Mouse (Mus musculus): ENCODE data around the gene Arhgap31.

DNA sequence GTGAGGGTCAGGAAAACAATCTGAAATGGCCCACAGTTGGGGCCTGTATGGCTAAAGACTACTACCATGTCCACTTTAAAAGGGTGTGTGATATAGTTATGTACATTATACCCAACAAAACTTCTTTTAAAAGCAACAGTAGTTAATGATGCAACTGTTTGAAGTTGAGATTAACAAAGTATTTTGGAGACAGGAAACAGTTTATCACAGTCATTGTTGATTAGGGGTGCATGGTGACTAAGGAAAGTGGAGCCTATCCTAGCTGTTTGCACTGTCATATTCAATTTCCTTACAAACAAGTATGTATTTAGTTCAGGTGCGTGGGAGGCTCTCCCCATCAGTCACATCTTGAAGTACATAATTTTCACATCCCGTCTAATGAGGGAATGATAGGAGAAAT lies 47.1 kb downstream of the Arhgap31 start:
- TF ChIP-seq POLR2A (IDR thresholded peaks at IDR 0.05; ENCODE audit: borderline replicate concordance, control insufficient read depth, low read depth, low read length) (no peak), CTCF (IDR thresholded peaks at IDR 0.05; ENCODE audit: control insufficient read depth, insufficient read depth, low read length) (no peak)
